Mouse (Mus musculus): ENCODE results near the gene Ap2b1. TPM values are rescaled to one million over a fixed set of nuclear protein-coding genes. Genes with fewer than 3 reads are reported as not detected.

Ap2b1 gene
- polyA plus RNA-seq, 1 experiment, result 125 TPM

DNA sequence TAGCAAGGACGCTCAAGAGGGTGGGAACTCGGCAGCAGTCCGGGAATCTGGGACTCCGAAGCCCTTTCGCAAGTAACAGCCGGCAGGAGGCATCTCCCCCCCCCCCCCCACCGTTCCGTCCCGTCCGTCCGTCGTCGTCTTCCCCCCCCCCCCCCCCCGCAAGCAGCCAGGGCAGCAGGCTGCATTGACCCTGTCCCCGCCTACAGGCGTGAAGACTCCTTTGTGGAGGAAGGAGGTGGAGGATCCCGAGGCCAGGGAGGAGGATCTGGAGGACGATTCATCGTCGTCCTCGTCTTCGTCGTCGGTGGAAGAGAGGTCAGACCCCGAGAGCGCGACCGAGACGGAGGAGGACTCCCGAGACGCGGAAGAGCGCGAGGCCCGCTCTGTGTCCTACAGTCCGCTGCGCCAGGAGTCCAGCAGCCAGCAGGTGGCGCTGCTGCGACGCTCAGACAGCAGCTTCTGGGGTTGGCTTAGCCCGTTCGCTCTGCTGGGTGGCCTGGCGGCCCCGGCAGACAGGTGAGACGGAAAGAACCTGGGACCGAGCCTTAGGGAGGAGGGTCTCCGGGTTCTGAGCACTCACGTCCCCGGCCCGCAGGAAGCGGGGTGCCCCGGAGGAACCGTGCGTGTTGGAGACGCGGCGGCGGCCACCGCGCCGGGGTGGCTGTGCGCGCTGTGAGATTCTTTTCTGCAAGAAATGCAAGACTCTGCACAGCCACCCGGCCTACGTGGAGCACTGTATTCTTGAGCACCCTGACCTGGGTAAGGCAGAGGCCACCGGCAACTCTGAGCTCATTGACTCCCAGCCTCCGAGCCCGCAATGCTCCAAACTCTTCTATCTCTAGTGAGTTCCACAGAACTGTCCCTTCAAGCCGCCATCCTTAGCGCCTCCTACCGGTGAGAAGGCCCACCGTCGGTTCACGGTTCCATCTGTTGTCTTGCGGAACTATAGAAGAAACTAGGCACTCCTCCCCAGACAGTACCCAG is 141.5 kb downstream of the Ap2b1 start:
- DNase-seq (ENCODE audit: extremely low spot score in 1 of 2, low spot score in 1 of 2), result peak; percentile 46 to 88

DNA sequence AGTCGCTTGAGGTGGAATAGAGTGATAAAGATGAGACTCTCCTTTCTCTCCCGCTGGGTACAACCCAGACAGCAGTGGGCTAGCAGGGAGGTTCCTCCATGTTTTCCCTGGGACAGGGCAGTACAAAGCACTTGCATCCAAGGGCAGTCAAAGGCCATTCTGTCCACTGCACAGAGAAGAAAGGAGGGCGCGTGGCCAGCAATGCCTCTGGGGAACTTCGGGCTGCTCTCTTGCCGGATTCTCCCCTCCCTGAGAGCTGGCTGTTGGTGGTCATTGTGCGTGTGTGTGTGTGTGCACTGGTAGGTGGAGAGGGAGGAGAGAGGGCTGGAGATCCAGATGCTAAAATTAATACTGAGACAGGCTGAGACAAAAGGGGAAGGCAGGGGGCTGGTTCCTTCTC is 142.4 kb downstream of the Ap2b1 start:
- no peak for DNase-seq (ENCODE audit: extremely low spot score in 1 of 2, low spot score in 1 of 2)

DNA sequence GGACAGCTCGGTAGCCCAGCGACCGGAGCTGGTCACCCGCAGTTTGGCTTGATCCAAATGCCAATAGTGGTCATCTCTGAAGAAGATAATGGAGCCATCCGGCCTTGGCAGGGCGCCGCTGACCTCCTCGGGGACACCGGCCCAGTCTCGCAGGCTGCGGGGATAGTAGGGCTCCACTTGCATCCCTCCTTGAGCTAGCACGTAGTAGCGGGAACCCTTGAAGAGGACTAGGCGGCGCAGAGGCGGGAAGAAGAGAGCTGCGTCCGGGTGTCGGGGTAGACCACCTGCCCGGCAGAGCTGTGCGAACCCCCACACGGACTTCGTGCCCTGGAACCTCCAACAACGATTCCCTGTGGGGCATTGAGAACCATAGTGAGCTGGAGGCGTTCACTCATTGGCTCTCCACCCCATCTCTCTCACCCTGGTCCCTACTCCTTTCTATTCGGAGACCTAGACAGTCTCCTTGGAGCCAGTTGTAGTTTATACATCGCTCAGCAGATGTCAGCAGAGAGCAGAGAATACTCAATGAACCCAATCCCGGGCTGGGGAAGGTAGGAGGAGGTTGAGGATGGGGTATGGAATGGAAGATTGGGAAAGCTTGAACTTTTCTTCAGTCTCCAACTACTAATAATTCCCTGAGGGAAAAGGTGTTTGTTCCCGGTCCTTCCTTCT is 143.9 kb downstream of the Ap2b1 start:
- peak in 1 of 2 experiments; percentile 90 for DNase-seq (ENCODE audit: extremely low spot score in 1 of 2, low spot score in 1 of 2)

DNA sequence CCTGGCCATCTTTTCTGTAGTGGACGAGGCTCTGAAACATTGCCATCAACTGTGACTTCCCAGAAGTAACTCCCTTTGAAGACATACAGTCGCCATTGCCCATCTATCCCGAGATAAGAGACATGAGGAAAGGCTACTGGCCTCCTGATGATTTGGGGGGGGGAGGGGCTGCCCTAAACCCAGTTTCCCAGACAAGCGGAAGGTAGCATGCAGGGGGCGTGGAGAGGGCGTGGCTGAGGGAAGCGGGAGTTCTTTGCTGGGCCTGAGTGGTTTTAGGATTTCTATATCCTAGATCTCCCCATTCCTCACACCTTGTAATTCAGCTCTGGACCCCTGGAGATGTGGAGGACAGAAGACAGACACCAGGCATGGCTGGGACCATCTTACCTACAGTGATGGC is 145.0 kb downstream of the Ap2b1 start:
- no peak for DNase-seq (ENCODE audit: extremely low spot score in 1 of 2, low spot score in 1 of 2)

DNA sequence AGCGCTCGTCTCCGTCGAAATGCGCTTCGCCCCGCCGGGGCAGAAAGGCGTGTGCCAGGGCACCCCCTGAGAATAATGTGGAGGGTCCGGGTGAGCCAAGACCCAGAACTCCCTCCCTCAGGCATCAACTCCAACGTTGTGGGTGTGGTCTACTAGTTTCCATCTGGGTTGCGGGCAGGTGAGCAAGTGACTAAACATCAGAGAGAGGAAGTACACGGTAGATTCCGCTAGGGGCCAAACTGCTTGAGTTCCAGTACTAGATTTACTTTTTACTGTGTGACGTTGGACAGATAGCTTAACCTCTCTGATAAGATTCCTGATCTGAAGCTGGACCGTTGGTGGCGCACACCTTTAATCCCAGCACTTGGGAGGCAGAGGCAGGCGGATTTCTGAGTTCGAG is 146.2 kb downstream of the Ap2b1 start:
- no peak for DNase-seq (ENCODE audit: extremely low spot score in 1 of 2, low spot score in 1 of 2)

DNA sequence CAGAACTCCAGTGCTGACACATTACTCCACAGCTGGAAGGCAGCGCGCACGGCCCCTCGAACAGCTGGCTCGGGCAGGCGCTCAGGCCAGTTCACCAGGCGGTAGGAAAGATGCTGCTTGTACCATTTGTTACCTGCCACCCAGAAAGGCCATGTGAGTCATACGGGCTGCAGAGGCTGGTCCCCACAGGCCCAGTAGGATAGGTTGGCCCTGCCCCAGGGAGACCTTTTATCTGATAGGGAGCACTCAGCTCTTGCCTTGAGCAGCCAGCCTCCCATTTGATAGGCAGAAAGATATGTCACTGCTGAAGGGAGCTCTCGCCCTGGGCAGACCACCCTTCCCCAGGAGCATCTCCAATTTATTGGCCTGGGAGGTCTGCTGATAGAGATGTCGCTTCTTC is 148.8 kb downstream of the Ap2b1 start:
- DNase-seq (ENCODE audit: extremely low spot score in 1 of 2, low spot score in 1 of 2), result no peak

DNA sequence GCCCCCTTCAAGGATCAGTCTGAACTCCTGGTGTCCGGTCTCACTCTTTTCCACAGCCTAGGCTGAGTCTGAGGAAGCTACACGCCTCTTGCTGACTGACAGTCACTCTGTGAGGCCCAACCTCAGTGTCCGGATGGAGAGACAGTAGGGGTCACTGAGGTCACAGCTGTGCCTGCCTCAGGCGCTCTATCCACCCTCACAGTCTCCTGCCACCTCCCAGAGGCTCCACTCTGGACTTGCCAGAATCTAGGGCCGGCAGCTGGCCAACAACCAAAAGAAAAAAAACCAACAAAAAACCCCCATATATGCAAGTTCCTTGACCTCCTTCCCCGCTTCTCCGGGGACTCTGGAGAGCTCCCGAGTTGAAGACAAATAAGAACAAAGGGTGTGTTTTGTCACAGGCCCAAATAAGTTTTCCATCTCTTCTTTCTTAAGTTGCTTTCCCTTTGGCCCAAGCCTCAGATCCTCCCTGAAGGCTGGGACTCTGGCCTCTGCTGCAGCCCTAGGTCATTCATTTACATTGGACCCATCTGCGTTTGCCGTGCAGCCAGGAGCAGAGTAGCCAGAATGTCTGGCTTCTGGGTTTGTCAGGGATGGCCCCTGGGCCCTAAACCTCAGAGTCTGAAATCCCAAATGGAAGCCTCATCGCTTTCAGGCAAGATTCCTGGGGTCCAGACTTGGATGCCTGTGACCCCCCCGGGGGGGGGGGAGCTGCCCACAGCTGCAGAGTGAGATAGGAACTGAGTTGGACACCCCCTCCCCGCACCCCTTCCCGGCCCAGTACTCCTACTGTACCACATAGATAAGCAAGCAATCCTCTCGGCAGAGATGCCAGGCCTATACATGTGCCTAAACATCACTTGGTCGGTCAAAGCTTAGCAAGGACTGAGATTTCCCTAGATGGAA is 149.4 kb downstream of the Ap2b1 start:
- DNase-seq (ENCODE audit: extremely low spot score in 1 of 2, low spot score in 1 of 2), result no peak

DNA sequence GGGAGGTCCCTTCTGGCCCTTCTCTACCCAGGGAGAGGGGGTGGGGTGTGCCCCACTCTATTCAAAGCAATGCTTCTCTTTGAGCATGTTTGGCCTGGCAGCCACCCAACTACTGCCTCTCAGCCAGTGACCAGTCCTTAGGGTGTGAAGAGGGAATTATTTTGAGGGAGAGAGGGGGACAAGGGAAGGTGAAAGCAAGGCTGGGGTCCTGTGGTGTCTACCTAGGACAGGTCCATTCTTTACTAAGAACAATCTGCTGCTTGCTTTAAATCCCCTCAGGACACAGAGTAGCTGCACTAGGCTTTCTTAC is 150.1 kb downstream of the Ap2b1 start:
- DNase-seq (ENCODE audit: extremely low spot score in 1 of 2, low spot score in 1 of 2), result no peak

DNA sequence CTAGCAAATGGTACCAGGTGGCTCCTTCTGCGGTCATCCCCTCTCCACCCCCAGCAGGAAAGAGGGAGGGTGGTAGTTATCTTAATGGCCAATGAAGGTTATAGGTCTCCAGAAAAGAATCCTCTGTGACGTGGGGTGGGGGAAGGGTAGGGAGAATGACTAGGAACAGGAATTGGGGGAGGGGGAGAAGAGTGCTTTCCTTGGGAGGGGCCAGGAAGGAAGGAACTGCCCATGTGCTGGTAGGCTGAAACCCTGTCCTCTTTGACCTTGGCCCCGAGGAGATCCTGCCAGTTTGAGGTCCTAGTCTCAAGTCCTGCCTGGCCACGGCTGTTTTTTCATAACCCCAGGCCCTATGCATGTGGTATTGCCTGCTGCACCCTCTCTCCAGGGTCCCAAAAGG is 150.5 kb downstream of the Ap2b1 start:
- no peak for DNase-seq (ENCODE audit: extremely low spot score in 1 of 2, low spot score in 1 of 2)

DNA sequence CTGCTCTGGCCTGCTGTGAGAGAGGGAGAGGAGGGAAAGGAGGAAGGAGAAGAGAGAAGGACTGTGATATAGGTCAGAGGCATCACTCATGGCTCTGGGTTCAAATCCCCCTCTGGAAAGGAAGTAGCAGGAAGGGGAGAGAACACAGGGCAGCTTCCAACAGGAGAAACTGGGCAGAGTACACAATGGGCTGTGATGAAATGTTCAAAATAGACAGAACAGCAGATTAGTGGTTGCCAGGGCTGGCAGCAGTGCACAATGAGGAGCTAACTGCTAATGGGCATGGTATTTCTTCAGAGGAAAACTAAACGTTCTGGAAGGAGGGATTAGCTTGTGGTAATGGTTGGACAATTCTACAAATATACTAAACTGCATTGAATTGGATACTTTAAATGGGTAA is 151.7 kb downstream of the Ap2b1 start:
- no peak for DNase-seq (ENCODE audit: extremely low spot score in 1 of 2, low spot score in 1 of 2)

DNA sequence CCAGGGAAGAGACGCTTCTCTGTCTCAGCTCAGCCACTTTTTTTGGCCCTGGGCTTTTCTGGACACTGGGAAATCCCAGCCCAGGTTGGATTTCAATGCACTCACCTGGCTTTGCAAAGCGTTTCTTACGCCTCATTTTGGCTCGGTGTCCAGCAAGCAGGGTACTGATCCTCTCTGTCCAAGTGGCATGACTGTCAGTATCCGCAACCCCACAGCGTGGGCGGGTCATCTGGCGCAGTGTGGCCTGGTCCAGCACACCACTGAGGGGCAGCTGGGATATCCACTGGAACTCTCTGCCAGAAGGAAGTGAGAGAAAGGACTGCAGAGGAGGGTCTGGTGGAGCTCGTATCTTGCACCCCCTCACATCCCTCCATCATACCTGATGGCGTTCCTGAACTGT is 152.5 kb downstream of the Ap2b1 start:
- DNase-seq (ENCODE audit: extremely low spot score in 1 of 2, low spot score in 1 of 2), result no peak

DNA sequence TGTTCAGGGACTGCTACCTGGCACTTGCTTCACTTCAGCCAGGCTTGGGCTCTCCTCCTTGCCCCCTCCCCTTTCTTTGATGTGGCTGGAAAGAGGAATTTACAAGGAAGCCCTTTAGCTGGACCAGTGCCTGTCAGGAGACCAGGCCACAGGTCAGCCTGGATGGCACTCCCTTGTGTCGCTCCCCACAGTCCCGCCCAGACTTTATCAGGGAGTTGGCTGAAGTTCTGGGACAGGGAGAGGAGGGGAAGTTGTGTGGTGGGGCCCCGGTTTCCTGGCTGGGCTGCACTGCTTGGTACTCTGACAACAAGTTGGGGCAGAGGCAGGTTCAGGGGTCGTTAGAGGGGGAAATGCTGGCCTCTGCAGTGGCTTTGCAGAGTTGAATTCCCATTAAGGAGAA is 155.7 kb downstream of the Ap2b1 start:
- no peak for DNase-seq (ENCODE audit: extremely low spot score in 1 of 2, low spot score in 1 of 2)

Other genes with a start within 250 kb of the Ap2b1 start
- 1.6 and 3.2 TPM in 2 replicates for gene Slfn2, start 233.9 kb upstream of the Ap2b1 start, polyA plus RNA-seq (2012; rRNA removed)
- gene Slfn1, start 182.2 kb upstream of the Ap2b1 start, polyA plus RNA-seq (2012; rRNA removed), result 0.08 TPM in 2 replicates
- gene Slfn4, start 123.8 kb upstream of the Ap2b1 start, polyA plus RNA-seq (2012; rRNA removed), result 0.04 and 0.08 TPM in 2 replicates
- 0.57 and 0.60 TPM in 2 replicates for gene Slfn3, start 107.7 kb upstream of the Ap2b1 start, polyA plus RNA-seq (2012; rRNA removed)
- gene Slfn14, start 12.3 kb upstream of the Ap2b1 start, polyA plus RNA-seq (2012; rRNA removed), result not detected in 2 replicates
- 7.3 and 8.7 TPM in 2 replicates for gene Pex12, start 3.6 kb downstream of the Ap2b1 start, polyA plus RNA-seq (2012; rRNA removed)
- gene Rasl10b, start 110.1 kb downstream of the Ap2b1 start, polyA plus RNA-seq (2012; rRNA removed), result 341 and 351 TPM in 2 replicates
- 0.04 TPM in 1 of 2 replicates, not detected in the other for gene Gas2l2, start 130.4 kb downstream of the Ap2b1 start, polyA plus RNA-seq (2012; rRNA removed)
- gene 1700020L24Rik, start 138.7 kb downstream of the Ap2b1 start, polyA plus RNA-seq (2012; rRNA removed), result 0.60 and 0.80 TPM in 2 replicates
- gene Mmp28, start 164.0 kb downstream of the Ap2b1 start, polyA plus RNA-seq (2012; rRNA removed), result 3.6 and 3.9 TPM in 2 replicates
- gene Taf15, start 174.1 kb downstream of the Ap2b1 start, polyA plus RNA-seq (2012; rRNA removed), result 70.8 and 70.9 TPM in 2 replicates
- gene Heatr9, start 223.2 kb downstream of the Ap2b1 start, polyA plus RNA-seq (2012; rRNA removed), result not detected in 2 replicates
- gene Ccl5, start 231.5 kb downstream of the Ap2b1 start, polyA plus RNA-seq (2012; rRNA removed), result 0.69 and 1.00 TPM in 2 replicates